Mouse (Mus musculus): ENCODE results near the gene Clec4a1.

Clec4a1 gene

DNA sequence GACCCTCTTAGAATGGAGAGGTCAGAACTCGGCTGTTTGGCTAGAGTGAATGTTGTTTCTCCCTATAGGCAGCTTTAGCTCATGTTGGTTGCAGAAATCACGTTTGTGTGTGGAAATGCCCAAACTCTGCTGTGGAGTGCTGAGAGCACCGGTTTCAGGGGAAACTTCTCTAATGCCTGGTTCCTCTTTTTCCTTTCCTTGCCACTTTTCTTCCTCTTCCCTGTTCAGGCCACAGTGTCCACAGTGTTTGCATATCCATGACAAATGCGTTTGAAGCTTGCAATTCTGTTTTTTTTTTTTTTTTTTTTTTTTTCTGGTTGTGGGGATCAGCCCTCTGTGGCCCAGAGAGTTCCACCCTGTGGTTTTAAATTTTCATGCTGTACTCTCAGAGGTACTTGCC is at the start of gene Clec4a1:
Gene Clec4a1 (plus strand): TSS at position 398 of the 400 bp plus-strand sequence.
- DNase-seq (ENCODE audit: low spot score in 2 of 2) = no peak

DNA sequence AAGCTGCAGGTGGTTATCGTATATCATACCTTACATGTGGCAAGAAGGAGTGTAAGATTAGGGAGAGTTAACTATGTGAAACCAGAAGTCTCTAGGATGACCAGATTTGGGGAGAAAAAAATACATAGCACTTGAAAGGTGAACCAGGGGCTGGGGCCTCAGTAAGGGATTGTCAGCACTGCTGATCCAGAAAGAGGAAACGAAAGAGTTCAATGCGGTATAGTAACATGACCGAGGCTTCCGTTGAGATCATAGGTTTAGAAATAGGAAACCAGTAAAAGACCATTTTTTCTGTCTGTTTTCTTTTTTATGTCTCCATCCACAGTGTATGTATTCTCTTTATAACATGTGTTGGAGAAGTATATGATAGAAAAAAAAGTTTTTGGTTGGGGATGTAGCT is 48.8 kb upstream of the Clec4a1 start:
- DNase-seq (ENCODE audit: low spot score in 2 of 2) = no peak

DNA sequence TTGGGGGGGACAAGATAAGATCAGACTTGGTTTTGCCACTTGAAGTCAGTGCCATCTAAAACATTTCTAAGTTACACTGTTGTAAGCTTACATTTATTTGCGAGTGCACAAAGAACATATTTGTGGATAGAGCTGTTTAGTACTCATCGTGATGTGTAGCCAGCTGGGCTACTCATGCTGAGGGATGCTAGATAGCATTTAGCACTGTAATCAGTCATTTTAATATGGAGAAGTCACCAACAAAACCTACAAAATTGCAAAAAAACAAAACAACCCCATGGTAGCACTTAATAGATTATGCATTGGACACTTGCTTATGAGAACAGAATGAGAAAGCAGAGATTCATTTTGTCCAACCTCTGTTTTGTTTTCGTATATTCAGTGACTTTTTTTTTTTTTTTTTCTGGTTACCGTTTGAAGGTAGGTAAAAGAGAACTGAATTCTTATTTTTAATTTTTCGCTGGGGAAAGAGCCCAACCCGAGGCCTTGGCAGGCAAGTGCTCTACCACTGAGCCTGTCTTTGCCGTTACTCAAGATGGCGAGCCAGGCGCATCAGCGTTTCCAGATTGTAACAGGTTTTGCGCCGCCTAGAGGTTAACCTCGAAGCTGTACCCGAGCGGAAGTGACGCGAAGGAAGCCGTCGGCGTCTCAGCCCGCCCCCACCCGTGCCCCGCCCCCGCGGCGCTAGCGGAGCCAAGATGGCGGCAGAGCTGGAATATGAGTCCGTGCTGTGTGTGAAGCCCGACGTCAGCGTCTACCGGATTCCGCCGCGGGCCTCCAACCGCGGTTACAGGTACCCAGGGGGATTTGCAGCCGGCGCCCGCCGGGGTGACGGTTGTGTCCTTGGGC is 47.6 kb upstream of the Clec4a1 start, which contains the start of gene Necap1:
Gene Necap1 (plus strand): TSS at position 604 of the 849 bp plus-strand sequence.
- peak; percentile 96 to 97 for DNase-seq (ENCODE audit: low spot score in 2 of 2)

DNA sequence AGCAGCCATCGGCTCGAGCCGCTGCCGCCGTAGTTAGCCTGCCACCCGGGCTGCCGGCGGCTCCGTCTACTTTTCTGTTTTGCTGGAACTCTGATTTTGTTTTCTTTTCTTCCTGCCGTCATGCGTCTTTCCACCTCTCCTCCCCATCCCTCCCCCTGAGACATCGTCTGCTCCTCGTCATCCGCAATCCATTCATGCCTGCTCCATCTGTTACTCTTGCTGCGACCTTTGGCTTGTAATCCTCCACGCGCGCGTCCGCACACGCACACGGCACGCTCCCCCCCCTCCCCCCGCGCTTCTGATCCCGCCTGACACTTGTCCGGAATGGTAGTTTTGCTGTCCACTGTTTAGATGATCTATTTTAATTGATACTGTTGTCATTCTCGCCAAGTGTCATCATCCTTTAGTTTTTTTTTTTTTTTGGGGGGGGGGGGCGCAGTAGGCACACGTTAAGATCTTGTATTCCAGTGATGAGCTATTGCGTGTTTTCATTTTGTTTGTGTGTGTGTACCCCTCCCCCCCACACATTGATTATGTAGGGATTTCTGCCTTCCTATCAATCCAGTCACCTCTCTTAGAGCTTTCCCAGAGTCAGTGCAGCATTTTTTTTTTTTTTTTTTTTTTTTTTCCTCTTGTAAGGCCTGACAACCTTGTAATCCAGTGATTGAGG is 46.8 kb upstream of the Clec4a1 start:
- no peak for DNase-seq (ENCODE audit: low spot score in 2 of 2)

DNA sequence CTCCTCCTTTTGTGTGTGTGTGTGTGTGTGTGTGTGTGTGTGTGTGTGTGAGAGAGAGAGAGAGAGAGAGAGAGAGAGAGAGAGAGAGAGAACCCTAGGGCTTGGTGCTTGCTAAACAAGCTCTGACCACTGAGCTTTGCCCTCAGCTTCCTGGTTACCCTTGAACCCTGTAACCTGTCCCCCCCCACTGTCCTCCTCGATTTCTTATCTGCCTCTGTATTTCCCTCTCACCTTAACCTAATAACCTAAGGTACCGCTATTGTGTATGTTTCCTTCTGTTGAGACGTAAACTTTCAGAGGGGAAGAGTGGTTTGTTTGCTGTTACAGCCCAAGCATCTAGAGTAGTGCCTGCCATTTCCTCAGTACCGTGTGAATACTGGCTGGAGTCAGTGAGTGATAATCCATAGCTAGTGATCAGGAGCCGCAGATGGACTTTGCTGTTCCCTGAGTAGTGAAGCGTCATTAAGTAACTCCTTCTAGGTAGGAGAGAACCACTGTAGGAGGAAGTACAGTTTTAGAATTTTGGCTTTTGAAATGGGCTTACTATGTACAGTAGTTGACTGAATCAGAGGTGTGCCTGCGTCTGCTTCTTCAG is 42.4 kb upstream of the Clec4a1 start:
- DNase-seq (ENCODE audit: low spot score in 2 of 2) = no peak

DNA sequence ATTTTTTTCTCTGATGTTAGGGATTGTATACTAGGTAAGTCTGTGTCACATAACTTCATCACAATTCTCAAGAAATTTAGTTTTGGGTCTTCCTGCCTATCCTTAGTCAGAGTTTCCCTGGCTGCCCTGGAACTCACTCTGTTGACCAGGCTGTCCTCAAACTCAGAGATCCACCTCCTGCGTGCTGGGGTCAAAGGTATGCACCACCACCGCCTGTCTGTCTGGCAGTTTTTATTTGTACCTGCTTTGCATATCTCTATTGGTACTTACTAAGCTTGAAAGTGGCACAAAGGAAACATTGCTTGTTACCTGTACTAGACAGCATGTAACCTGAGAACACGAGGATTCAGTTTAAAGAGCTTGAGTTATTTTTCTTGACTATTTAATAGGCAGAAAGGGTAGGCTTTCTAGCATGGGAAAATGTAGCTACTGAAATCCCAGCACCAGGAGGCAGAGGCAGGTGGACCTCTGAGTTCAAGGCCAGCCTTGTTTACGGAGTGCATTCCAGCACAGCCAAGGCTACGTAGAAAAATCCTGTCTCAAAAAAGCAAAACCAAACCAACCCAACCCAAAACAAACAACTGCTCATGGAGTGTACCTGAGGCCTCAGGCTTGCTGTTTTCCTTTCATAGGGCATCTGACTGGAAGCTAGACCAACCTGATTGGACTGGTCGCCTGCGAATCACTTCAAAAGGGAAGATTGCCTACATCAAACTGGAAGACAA is 41.7 kb upstream of the Clec4a1 start:
- no peak for DNase-seq (ENCODE audit: low spot score in 2 of 2)

DNA sequence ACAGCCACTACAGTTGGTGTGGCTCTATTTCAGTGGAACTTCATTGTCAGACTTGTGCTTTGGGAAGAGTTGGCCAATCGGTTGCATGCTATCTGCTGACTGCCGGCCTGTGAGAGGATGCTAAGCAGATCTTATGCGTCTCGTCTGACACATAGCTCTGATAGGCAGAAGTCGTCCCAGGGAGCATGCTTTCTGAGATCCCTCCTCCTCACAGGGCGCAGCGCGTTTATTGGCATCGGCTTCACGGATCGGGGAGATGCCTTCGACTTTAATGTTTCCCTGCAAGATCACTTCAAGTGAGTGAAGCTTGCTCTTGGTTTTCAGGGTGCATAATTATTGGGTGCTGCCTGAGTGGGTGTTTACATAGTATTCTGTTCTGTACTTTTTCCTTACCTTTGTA is 40.4 kb upstream of the Clec4a1 start:
- no peak for DNase-seq (ENCODE audit: low spot score in 2 of 2)

DNA sequence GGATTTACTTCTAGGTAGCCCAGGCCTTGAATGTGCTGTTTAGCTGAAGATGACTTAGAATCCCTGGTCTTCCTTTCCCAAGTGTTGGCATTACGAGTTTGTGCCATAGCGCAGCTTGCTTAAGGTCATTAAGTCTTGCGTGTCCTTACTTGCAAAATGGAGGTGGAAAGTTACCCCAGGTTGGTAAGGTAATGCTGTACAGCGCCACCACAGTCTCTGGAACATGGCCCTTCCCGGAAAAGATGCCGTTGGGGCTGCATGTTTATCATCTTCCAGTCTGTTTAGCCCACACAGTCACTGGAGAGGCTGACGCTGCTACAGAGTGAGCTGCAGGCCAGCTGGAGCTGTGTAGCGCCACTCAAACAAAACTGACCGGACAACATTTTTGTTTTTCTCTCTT is 38.0 kb upstream of the Clec4a1 start:
- DNase-seq (ENCODE audit: low spot score in 2 of 2) = no peak

DNA sequence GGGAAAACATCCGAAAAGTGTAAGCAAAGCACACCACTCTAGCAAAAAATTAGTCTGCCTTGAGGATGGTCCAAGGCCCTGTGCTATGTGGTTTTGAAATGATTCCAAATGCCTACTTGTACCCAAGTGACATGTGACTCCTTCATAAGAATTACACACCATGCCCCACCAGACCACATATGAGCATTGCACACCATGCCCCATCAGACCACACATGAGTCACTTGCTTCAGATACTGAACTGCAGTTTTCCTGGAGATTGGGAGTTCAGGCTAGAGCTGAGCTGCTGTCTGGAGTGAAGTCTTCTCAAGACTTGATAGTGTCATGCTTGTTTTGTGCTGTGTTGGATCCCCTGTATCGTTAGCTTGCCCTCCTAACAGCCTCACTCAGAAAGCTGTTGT is 32.0 kb upstream of the Clec4a1 start:
- DNase-seq (ENCODE audit: low spot score in 2 of 2) = no peak

DNA sequence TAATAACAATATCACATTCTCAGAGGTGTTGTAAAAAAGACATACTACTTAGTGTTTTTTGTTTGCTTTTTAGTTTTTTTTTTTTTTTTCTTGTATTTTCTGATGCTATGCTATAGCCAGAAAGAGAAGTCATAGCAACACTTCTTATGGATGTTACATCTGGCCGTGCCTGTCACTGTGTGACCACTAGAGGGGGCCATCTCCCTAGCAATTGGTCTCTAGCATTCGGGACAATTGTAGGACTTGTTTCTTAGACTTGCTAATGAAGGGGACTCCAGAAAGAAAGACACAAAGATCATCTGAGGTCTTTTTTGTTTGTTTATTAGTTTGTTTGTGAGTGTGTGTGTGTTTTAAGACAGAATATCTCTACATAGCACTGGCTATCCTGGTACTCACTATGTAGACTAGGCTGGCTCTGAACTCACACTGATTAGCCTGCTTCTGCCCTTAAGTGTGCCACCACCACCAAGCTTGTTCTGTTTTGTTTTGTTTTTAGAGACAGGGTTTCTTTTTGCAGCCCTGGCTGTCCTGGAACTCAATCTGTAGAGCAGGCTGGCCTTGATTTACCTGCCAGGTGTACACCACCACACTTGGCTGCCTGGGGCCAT is 29.1 kb upstream of the Clec4a1 start:
- peak; percentile 28 to 30 for DNase-seq (ENCODE audit: low spot score in 2 of 2)

DNA sequence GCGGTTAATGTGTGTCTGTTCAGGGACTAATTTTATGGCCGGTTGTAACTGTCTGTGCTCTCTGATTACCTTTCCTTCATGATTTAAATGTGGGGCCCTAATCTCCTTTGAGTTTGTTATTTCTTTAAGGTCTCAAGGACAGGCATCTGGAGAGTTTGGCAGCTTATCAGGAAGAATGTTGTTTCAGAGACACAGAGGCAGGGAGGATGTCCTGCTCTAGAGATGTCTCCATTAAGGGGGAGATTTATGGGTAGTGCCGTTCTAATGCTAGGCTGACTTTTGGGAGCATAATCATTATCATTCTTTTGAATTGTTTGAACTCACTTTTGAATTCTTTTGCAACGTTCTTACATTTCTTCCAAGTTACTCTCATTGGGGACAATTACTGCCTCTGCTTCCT is 1.7 kb upstream of the Clec4a1 start:
- DNase-seq (ENCODE audit: low spot score in 2 of 2) = no peak

DNA sequence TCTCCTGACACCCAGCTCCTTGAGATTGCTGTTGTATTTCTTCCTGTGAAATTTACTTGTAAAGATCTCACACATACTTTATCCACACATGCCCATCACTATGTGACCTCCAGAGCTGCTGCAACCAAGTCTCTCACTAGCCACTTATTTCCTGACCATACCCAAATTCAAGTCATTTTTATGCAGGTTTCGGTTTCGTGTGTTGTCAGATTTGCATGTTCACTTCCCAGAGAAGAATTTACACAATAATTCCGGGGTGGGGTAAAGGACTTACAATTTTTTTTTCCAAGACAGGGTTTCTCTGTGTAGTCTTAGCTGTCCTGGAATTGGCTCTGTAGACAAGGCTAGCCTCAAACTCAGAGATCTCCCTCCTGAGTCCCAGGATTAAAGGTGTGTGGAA is 13.2 kb downstream of the Clec4a1 start:
- no peak for DNase-seq (ENCODE audit: low spot score in 2 of 2)

DNA sequence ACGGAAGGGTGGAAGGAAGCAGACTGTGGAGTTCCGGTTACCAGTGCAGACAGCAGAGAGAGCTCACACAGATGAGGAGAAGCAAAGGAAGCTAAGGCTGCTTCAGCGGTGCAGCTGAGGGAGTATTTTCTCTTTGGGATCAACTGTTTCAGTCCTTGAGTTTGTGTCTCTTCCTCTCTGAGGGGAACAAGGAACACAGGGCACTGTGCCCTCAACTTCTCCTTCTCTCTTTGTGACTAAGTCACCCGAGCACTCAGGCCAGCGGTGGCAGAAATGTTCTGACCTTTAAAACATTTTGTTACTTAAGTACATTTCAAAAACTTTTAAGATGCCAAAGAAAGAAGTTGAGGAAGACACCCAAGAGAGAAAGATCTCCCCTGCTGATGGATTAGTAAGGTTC is 18.0 kb downstream of the Clec4a1 start:
- DNase-seq (ENCODE audit: low spot score in 2 of 2) = no peak

DNA sequence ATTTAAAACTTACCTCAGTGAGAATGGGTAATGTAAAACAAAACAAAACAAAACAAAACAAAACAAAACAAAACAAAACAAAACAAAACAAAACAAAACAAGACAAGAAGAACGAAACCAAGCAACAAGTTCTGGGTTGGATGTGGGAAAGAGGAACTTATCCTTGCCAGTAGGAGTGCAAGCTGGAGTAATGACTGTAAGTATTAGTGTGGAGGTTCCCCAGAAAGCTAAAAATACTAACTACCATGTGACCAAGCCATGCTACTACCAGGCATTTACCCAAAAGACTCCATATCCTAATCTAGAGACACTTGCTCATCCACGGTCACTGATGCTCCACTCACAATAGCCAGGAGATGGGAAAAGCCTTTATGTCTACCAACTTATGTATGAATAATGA is 25.1 kb downstream of the Clec4a1 start:
- no peak for DNase-seq (ENCODE audit: low spot score in 2 of 2)

DNA sequence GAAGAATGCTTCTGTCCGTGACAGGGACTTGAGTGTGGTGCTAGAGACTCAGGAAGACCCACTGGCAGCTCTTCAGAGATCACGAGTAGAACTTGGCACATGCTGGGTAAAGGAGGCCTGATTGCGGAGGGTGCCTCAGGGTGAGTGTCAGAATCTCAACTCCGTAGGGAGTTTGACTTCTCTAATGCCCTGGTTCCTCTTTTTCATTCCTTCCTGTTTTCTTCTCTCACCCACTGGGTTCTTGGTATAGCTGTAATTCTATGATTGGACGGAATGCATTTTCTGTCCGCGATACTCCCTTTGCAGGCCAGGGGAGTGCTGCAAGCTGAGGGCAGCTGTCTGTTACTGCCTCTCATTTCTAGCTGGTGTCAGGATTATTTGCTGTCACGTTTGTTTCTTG is 30.8 kb downstream of the Clec4a1 start, which contains the start of gene Clec4a3:
Gene Clec4a3 (plus strand): TSS at position 115 of the 400 bp plus-strand sequence.
- no peak for DNase-seq (ENCODE audit: low spot score in 2 of 2)

DNA sequence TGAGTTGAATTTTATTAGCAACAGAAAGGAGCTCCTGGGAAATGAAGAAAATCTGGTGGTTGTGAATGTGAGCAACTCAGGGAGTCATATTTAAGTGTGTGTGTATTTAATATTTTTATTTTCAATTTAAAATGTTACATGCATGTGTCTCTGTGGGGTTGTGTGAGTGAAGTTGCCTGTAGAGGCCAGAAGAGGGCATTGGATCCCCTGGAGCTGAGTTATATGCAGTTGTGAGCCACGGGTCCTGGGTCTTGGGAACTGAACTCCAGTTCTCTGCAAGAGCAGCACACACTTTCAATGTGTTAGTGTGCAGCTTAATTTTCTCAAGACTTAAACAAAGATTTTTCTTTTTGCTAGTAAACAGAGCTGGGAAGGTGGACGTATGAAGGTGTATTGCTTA is 42.9 kb downstream of the Clec4a1 start:
- no peak for DNase-seq (ENCODE audit: low spot score in 2 of 2)

DNA sequence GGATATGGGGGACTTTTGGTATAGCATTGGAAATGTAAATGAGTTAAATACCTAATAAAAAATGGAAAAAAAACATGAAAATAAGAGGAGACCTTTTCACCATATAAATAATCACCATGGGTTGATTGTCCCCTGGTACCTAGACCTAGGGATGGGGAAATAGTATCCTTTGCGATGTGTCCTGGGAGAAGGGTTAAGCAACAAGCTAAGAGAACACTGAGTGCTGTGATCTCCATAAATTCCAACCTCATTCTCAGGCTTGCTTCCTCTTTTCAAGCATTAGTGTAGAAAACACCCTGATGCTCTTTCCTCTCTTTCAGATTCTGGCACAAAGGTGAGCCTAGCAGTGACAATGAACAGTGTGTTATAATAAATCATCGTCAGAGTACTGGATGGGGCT is 47.4 kb downstream of the Clec4a1 start:
- DNase-seq (ENCODE audit: low spot score in 2 of 2) = no peak

Measured in right cerebral cortex, postnatal 36 days (tissue).